Mouse (Mus musculus) adrenal gland, postnatal 36 days (tissue): Measurements from ENCODE around the gene Avpr1b. TPM values are rescaled to one million over a fixed set of nuclear protein-coding genes. Genes with fewer than 3 reads are reported as not detected.

Source experiments
- DNase-seq, 2 experiments: peaks; one replicate each; pipeline ENCODE4 v3.0.0; 2021; ENCODE audit warnings: mixed read lengths in 1 of 2
- total RNA-seq, 2 experiments: library from RNA; stranded (reverse); gene quantifications; 2 replicates each; pipeline ENCODE4 v1.2.3; 2021

Gene Avpr1b
- total RNA-seq, 2 experiments from 2014 or later: not detected

DNA sequence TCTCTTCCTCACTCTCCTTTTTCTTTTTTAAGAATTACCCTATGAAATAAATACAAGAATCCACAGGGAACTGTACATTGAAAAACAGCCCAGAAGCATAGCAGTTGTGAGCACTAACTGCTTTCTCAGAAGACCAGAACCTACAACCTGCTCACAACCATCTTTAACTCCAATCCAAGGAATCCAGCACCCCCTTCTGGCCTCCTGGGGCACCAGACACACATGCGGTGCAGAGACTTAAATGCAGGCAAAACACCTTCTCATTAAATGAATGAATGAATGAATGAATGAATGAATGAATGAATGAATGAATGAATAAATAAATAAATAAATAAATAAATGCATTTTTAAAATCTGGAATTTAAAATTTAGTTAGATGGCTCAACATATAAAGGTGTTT lies 19.5 kb downstream of the Avpr1b start:
- DNase-seq: no peak

DNA sequence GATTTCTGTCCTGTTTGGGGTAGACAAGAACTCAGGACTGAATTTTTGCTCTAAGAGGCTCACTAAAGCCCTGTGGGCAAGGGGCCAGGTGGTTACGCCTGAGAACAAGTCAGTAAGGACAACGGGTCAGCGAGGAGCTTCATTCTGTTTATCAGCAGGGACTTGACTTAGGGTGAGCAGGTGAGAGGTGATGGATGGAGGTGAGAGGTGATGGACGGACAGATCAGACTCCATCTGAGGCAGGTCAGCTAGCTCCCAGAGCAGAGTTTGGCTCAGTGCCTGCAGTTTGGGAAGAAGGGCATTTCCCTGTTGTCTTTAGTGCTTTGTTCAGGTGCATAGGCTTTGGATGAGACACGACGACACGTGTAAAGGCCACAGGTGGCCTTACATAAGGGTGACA lies 20.3 kb downstream of the Avpr1b start:
- no peak for DNase-seq

DNA sequence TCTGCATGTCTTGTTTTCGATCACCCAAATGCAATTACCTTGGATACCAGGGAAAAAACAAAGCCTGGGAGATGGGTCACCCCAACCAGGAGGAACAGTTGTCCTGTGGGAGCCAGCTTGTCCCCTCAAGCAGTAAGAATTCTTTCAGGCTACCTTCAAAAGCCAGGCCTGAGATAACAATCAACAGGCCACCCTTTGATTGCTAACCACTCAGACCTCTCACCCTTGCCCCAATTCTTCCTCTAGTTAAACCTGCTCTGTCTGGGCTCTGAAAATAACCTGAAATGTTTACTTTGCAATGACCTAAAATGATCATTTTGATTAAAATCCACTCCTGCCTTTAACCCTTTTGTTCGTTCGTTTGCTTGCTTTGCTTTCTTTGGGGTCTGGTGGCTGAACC lies 24.6 kb downstream of the Avpr1b start:
- no peak for DNase-seq

DNA sequence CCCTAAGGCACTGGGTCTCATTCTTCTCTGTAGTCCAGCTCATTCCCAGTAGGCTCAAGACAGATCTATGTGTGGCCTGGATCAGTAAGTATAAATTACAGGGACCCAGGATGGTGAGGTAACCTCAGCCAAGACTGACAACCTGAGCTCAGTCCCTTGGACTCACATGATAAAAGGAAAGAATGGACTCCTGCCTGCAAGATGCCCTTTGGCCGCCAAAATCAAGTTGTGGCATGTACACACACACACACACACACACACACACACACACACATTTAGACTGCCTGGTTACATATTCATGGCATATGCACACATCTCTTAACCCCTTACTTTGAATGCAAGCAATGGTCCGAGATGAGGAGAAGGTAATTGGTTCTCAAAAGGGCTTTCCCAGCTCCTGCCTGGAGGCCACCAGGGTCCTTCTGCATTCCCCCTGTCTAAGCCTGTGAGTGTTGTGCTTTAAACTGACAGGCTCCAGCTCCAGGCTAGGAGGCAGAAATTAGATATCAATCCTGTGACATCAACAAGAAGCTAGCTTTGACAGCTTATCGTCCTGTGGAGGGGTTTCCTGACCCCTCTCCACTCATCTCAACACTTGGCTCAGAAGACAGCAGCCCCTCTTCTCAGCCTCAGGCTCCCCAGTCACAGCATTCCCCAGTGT lies 25.3 kb downstream of the Avpr1b start:
- DNase-seq: no peak

DNA sequence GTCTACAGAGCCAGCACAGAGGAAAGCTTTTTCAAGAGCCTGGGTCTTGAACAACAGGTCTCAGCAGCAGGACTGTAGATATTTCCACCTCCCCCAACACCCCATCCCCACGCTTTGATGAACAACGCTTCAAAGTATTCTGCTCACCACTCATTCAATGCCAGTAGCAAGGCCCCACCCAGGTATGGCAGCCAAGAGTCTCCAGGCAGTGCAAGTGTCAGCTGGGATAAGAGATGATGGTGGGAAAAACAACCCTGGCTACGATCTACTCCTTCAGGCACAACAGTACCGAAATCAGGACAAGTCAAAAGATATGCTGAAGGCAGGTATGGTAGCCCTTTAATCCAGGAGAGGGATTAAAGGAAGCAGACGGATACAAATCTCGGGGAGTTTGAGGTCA lies 27.2 kb downstream of the Avpr1b start:
- no peak for DNase-seq

DNA sequence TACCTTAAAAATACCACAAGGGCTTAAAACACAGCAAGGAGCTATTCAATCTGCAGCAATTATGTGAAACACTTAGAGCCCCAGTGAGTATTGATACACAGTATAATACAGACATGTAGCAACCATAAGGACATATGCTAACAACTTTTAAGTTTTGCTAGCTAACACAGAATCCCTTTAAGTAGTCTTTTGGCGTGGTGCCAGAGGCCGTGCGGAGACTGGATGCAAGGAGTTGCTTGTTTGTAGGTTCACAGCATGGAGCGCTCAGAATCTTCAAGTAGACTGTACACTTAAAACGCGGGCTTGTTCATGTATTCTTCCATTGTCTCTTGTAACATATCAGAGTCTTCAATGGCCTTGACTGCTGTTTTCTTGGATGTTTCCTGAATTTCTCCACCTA lies 33.2 kb downstream of the Avpr1b start:
- DNase-seq: peak in 1 of 2 experiments; percentile 7

DNA sequence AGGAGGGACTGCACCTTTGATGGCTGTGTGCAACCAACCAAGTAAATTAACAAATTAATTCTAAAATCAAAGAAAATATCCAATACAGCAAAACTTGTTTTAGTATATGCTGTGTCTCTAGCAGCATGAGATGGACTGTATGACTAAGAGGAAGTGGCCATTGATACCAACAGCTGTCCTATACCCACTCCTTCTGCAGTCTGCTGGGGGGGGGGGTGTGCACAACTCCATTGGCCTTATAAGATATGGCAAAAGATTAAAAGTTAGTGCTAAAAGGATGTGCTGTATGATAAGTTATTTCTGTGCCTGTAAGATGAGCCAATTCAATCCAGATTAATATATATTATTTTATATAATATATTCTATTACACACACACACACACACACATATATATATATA lies 35.5 kb downstream of the Avpr1b start:
- no peak for DNase-seq

DNA sequence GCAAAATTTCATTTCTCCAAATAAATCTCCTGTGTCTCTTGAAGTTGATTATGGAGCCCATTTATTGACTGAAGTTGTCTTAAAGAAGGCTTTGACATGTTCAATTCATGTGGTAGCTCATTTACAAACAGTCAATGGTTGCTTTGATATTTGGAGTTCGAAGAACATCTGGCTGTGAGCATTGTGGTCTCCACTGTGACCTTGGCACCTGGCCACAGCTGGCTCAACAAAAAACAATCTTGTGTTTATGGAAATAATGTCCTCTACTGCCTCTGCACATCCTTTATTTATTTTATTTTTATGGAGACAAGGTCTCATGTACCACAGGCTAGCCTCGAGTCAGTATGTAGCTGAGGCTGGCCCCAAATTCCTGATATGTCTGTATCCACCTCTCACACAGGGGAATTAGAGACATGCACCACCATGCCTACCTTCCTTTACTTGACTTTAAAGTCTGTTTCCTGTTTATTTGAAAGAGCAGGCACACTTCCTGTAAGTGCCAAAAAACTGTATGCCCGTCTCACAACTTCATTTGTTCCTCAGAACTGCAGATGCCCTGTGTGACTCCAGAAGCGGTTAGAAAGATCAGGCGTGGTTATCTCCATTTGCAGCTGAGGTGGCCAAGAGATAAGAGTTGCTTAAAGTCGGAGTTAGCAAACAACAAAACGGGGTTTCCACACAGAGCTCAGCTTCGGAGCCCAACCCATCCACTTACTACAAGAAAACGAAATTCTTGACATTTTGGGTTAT lies 38.9 kb downstream of the Avpr1b start, which contains the start of gene Ctse:
Gene Ctse (plus strand): TSS at position 516 of the 750 bp plus-strand sequence.
- no peak for DNase-seq

DNA sequence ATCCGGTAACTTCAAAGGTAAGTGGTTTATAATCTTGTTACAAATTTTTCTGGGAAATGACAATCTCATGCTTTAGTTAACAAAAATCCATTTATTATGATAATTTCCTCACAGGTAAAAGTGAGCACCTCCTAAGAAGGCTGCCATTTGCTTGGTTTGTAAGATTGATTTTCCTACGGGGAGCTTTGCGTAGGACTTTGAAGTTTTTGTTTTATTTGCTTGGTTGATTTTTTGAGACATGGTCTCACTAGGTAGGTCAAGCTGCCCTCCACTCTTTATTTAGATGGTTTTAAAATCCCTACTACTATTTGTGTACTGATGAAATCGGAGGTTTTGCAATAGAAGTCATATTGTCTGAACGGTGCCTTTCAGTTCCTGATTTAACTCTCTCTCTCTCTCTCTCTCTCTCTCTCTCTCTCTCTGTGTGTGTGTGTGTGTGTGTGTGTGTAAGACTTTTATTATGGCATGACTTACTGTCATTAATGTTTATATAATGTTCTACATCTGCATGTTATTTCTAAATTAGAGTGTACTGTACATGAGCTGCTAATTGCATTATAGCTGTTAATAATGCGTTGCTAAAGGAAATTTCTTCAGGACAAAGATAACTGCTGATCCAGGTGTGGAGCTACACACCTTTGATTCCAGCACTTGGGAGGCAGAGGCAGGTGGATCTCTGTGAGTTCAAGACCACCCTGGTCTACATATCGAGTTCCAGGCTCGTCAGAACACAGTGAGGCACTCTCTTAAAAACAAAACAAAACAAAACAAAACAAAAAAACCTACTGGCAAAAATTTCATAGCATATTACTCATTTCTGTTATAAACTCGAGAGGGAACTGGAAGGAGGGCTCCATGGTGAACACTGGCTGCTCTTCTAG lies 39.7 kb downstream of the Avpr1b start:
- DNase-seq: no peak

DNA sequence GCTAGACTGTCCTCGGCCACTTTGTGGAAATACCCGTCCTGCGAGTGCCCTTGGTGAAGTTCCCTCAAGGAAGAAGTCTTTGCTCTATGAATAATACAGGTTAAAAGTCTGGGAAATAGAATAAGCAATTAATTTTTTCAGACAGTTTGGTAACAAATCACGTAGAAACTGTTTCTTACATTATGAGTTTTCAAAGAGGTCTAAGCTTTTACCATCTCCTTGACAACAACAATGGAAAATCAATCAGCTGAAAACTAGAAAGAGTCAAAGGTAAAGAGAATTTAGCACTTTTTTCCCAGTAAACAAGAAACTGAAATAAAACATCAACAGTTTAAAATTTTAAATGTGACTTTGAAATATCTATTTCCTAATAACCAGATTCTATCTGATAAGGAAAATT lies 41.0 kb downstream of the Avpr1b start:
- no peak for DNase-seq

DNA sequence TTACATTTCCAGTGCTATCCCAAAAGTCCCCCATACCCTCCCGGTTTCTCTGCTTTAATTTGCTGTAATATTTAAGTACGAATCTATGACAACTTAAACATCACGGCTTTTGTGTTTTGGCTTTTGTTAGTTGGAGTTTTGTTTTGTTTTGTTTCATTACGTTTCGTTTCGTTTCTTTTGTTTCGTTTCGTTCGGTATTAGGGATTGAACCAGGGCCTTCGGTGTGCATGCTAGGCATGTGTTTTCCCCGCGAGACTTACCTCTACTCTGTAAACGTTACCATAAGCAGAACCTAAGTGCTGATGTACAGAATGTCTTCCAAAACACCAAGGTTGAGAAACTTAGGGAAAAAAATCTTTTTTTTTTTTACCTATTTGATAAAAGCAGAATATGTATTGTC lies 42.5 kb downstream of the Avpr1b start:
- no peak for DNase-seq

DNA sequence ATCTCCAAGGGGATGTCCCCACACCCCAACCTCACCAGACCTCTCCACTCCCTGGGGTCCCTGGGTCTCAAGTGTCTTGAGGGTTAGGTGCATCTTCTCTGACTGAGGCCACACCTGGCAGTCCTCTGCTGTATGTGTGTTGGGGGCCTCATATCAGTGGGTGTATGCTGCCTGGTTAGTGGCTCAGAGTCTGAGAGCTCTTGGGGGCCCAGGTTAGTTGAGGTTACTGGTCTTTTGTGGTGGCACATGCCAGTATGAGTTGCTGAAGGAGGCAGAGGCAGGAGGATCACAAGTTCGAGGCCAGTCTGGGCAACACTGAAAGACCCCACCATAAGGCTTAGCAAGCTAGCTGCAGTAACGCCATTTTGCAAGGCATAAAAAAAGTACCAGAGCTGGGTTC lies 43.2 kb downstream of the Avpr1b start:
- DNase-seq: no peak

DNA sequence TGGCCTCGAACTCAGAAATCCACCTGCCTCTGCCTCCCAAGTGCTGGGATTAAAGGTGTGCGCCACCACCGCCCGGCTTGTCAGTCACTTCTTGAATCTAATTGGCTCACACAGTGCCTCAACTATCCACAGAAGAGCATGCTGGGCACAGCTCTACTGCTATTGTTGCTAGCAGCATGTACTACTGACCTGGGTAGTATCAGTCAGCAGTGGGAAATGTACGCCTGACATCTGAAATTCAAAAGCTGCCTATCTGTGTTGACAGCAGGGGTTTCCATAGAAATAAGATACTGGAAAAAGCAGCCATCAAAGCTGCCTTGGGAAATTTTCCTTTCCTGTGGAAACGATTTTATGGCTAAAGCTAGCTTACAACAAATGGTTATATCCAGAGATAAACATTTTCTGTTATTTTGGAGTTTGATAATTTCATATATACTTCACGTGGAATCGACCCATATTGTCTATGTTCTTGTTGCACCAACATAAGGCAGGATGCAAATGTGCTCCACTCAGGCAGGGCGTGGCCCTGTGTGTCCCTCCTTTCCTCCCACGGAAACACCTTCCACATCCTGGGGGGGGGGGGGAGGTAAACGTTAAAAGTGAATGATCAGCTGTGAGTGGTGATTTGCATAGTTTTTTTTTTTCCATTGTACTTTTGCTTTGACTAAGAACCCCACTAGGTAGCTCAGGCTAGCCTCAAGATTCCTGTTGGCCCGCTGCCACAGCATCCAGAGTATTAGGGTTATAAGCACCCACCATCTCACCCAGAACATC lies 53.8 kb downstream of the Avpr1b start:
- DNase-seq: no peak

DNA sequence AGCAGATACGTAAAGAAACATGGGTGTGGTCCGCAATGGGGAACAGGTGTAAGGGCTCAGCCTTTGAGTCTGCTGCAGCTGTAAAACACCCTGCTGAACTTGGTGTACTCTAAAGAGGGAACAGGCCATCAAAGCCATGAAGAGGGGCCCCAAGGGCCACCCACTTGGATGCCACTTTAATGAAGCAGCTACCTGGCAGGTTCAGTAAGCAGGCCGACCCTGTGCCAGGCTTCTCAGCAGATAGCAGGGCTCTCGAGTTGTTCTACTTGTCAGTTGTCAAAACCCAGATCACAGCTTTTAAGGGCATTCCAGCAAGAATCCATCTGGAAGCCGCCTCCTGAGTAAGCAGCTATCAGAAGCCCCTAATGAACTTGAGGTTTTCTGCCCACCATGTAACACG lies 56.6 kb downstream of the Avpr1b start:
- DNase-seq: no peak

DNA sequence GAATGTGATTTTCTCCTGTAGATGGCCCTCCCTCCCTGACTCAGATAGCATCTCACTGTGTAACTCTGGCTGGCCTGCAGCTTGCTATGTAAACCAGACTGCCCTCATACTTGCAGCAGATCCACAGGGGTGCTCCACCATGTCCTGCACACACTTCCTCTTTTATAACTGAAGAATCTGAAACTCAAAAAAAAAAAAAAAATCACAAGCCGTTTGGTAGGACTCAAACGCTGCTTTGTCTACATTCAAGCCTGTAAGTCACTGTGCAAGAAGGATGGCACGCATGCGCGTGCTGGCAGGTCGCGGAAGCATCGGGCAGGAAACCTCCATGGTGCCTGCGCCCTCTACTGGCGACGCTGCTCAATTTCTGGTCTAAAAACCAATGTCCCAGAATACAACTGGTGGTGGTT lies 58.9 kb downstream of the Avpr1b start:
- DNase-seq: peak; percentile 93 to 94

DNA sequence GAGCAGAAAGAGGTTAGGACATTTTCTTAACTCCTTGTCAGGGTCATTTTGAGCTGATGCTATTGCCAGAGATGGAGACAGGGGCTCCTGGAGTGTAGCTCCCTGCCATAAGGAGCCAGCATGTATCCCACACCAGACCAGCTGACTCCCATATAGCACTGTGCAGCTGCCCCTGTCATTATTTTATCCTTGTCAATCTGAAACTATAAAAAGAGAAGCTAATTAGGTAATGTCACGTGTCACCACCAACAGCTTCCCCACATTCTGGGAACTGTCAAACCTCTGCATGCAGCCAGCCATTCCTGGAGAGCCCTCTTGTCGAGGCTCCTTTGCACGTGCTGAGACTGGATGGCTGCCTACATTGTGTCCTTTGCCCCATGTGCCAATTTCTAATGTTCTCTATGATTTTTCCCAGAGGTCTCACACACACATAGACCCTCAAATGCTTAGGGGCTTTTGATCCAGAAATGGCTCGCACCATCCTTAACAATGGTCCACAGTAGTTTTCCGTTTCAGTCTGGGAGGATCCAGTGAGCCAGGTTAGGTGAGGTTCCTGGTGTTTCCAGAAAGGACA lies 60.6 kb downstream of the Avpr1b start:
- DNase-seq: no peak

DNA sequence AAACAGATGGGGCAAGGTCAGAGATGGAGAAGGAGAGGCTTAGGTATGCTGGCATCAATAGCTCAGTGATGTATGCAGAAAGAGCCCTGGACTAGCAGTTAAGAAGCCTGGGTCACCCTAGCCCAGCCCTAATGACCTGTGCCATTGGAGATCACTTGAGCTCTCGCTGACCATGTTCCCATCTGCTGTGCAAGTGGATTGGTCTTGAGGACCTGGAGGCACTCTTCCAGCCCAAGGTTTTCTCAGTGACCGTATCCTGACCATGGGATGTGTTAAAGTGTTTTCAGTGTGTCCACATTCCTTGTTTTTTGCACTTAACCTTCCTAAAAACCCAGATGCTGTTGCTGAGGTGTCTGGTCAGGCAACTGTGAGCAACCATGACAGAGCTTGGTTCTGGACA lies 61.2 kb downstream of the Avpr1b start:
- DNase-seq: no peak

DNA sequence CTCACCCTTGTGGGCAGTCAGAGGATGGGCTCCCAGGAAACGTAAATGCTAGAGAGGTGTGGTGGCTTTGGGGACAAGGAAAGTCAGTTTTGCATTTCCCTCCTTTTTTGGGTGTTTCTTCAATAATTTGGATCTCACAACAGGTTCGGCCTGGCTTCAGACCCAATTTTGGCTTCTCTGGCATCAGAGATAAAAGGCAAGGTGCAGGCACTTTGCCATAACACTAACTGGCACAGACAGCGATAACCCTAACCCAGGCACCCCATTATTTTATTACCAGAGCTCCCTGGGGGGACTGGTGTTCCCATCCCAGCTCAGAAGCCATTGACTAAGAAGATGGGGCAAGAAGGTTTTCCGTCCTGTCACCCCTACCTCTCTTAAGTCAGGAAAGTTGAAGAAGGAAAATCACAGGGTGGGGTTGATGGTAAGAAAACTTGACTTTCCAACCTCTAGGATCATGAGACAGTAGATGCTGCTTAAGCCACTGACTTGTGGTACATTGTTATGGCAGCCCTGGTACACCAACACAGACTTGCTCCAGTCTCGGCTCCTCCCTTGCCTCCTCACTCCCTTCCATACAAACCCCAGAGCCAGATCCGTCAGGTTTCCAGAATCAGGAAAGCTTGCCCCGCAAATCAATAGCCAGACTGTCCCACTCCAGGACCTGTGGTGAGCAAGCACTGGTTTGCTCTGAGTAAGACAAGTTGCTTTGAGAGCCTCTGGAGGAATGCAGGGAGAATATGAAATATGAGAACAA lies 61.9 kb downstream of the Avpr1b start:
- DNase-seq: no peak
